Mouse (Mus musculus): Measurements from ENCODE around the gene Atp5d. TPM values are rescaled to one million over a fixed set of nuclear protein-coding genes. Genes with fewer than 3 reads are reported as not detected.

Atp5d gene
- polyA plus RNA-seq, 1 experiment from 2014 or later: 291 TPM

- ATAC-seq (ENCODE audit: insufficient read depth): no peak
- H3K27me3 ChIP-seq: no peaks in the 10 kb centered on the region
- peaks cover 79% of the 10 kb centered on the region for H3K4me1 ChIP-seq (replicated peaks)
- no peaks in the 10 kb centered on the region for H3K9me3 ChIP-seq (replicated peaks)
- H3K36me3 ChIP-seq (replicated peaks): peaks cover 30% of the 10 kb centered on the region
- no peak overlapping the region for H3K9ac ChIP-seq
- no peak overlapping the region for H3K27ac ChIP-seq (replicated peaks)
- WGBS (ENCODE audit: insufficient replicate concordance): 93% methylated on average over 16 of the region's 16 CpGs
- no peak overlapping the region for H3K4me2 ChIP-seq
- no peak overlapping the region for H3K4me3 ChIP-seq (replicated peaks)
These were observed 31.6 kb downstream of the Atp5d start for GRCm38 (mm10) chr10:80170052-80170451.

GRCm38 (mm10) chr10:80170601-80171021 is 32.2 kb downstream of the Atp5d start:
- Histone ChIP-seq H3K27me3 (no peaks in the 10 kb centered on the region), H3K27ac (replicated peaks) (no peak overlapping the region), H3K4me3 (replicated peaks) (no peak overlapping the region), H3K9me3 (replicated peaks) (no peaks in the 10 kb centered on the region), H3K36me3 (replicated peaks) (peaks cover 30% of the 10 kb centered on the region), H3K4me2 (no peak overlapping the region), H3K4me1 (replicated peaks) (peaks cover 78% of the 10 kb centered on the region), H3K9ac (no peak overlapping the region)
- no peak for ATAC-seq (ENCODE audit: insufficient read depth)
- 91% methylated on average over 19 of the region's 19 CpGs for WGBS (ENCODE audit: insufficient replicate concordance)

GRCm38 (mm10) chr10:80171252-80171651 is 32.8 kb downstream of the Atp5d start:
- H3K27me3 ChIP-seq: no peaks in the 10 kb centered on the region
- no peak overlapping the region for H3K4me3 ChIP-seq (replicated peaks)
- H3K4me1 ChIP-seq (replicated peaks): peaks cover 76% of the 10 kb centered on the region
- no peak overlapping the region for H3K27ac ChIP-seq (replicated peaks)
- 88% methylated on average over 15 of the region's 15 CpGs for WGBS (ENCODE audit: insufficient replicate concordance)
- H3K4me2 ChIP-seq: no peak overlapping the region
- H3K9me3 ChIP-seq (replicated peaks): no peaks in the 10 kb centered on the region
- H3K36me3 ChIP-seq (replicated peaks): peaks cover 30% of the 10 kb centered on the region
- H3K9ac ChIP-seq: no peak overlapping the region
- ATAC-seq (ENCODE audit: insufficient read depth): no peak

- no peaks in the 10 kb centered on the region for H3K9me3 ChIP-seq (replicated peaks)
- peaks cover 69% of the 10 kb centered on the region for H3K4me1 ChIP-seq (replicated peaks)
- peak overlapping the region; percentile 89 for H3K27ac ChIP-seq (replicated peaks)
- peaks cover 30% of the 10 kb centered on the region for H3K36me3 ChIP-seq (replicated peaks)
- H3K4me3 ChIP-seq (replicated peaks): peak overlapping the region; percentile 74
- H3K27me3 ChIP-seq: no peaks in the 10 kb centered on the region; the same call in 1 of the 2 replicates
- H3K4me2 ChIP-seq: peak overlapping the region; percentile 84
- no peak for ATAC-seq (ENCODE audit: insufficient read depth)
- WGBS (ENCODE audit: insufficient replicate concordance): 89% methylated on average over 45 of the region's 45 CpGs
- H3K9ac ChIP-seq: peak overlapping the region; percentile 67
These were observed 33.5 kb downstream of the Atp5d start for GRCm38 (mm10) chr10:80171760-80172526.

GRCm38 (mm10) chr10:80172527-80173292 is 34.3 kb downstream of the Atp5d start, which contains the start of gene 1600002K03Rik:
TSS of gene 1600002K03Rik (plus strand) at chr10:80172944.
- 3% methylated on average over 35 of the region's 35 CpGs for WGBS (ENCODE audit: insufficient replicate concordance)
- H3K4me1 ChIP-seq (replicated peaks): peaks cover 66% of the 10 kb centered on the region
- ATAC-seq (ENCODE audit: insufficient read depth): peak; percentile 69
- H3K27me3 ChIP-seq: peaks cover 7% of the 10 kb centered on the region
- peak within 1 kb of the TSS; percentile 67 for H3K9ac ChIP-seq
- peak within 1 kb of the TSS; percentile 89 for H3K27ac ChIP-seq (replicated peaks)
- peak within 1 kb of the TSS; percentile 74 for H3K4me3 ChIP-seq (replicated peaks)
- peaks cover 30% of the 10 kb centered on the region for H3K36me3 ChIP-seq (replicated peaks)
- no peaks in the 10 kb centered on the region for H3K9me3 ChIP-seq (replicated peaks)
- peak within 1 kb of the TSS; percentile 84 for H3K4me2 ChIP-seq

- Histone ChIP-seq H3K27me3 (peaks cover 14% of the 10 kb centered on the region), H3K4me2 (peak overlapping the region; percentile 84), H3K27ac (replicated peaks) (peak overlapping the region; percentile 89), H3K9me3 (replicated peaks) (no peaks in the 10 kb centered on the region), H3K9ac (peak overlapping the region; percentile 67), H3K4me1 (replicated peaks) (peaks cover 65% of the 10 kb centered on the region), H3K36me3 (replicated peaks) (peaks cover 30% of the 10 kb centered on the region), H3K4me3 (replicated peaks) (peak overlapping the region; percentile 74)
- ATAC-seq (ENCODE audit: insufficient read depth): no peak
- 1% methylated on average over 11 of the region's 11 CpGs for WGBS (ENCODE audit: insufficient replicate concordance)
These were observed 34.9 kb downstream of the Atp5d start for GRCm38 (mm10) chr10:80173358-80173757.

GRCm38 (mm10) chr10:80173955-80174640 is 35.7 kb downstream of the Atp5d start:
- Histone ChIP-seq H3K9ac (0 out of 2 replicates have a peak overlapping the region, but pooled peaks have one; percentile 8), H3K4me3 (replicated peaks) (no peak overlapping the region), H3K27me3 (peaks cover 21% of the 10 kb centered on the region), H3K27ac (replicated peaks) (peak overlapping the region; percentile 45), H3K4me1 (replicated peaks) (peaks cover 58% of the 10 kb centered on the region), H3K36me3 (replicated peaks) (peaks cover 30% of the 10 kb centered on the region), H3K9me3 (replicated peaks) (no peaks in the 10 kb centered on the region), H3K4me2 (no peak overlapping the region)
- WGBS (ENCODE audit: insufficient replicate concordance): 76% methylated on average over 10 of the region's 10 CpGs
- ATAC-seq (ENCODE audit: insufficient read depth): no peak

- Histone ChIP-seq H3K9ac (0 out of 2 replicates have a peak overlapping the region, but pooled peaks have one; percentile 8), H3K4me1 (replicated peaks) (peaks cover 60% of the 10 kb centered on the region), H3K27ac (replicated peaks) (peak overlapping the region; percentile 45; the same call in 1 of the 2 replicates), H3K4me3 (replicated peaks) (no peak overlapping the region), H3K27me3 (peaks cover 27% of the 10 kb centered on the region), H3K9me3 (replicated peaks) (no peaks in the 10 kb centered on the region), H3K4me2 (no peak overlapping the region), H3K36me3 (replicated peaks) (peaks cover 27% of the 10 kb centered on the region)
- no peak for ATAC-seq (ENCODE audit: insufficient read depth)
- WGBS (ENCODE audit: insufficient replicate concordance): 42% methylated on average over 2 of the region's 2 CpGs
These were observed 36.3 kb downstream of the Atp5d start for GRCm38 (mm10) chr10:80174705-80175104.

GRCm38 (mm10) chr10:80175536-80176269 is 37.3 kb downstream of the Atp5d start:
- 28% methylated on average over 4 of the region's 4 CpGs for WGBS (ENCODE audit: insufficient replicate concordance)
- Histone ChIP-seq H3K9ac (no peak overlapping the region), H3K4me3 (replicated peaks) (no peak overlapping the region), H3K4me2 (no peak overlapping the region), H3K36me3 (replicated peaks) (peaks cover 17% of the 10 kb centered on the region), H3K4me1 (replicated peaks) (peaks cover 55% of the 10 kb centered on the region), H3K9me3 (replicated peaks) (no peaks in the 10 kb centered on the region), H3K27me3 (peaks cover 37% of the 10 kb centered on the region), H3K27ac (replicated peaks) (no peak overlapping the region)
- ATAC-seq (ENCODE audit: insufficient read depth): no peak

- no peak for ATAC-seq (ENCODE audit: insufficient read depth)
- Histone ChIP-seq H3K9ac (no peak overlapping the region), H3K4me1 (replicated peaks) (peaks cover 52% of the 10 kb centered on the region), H3K27me3 (peaks cover 44% of the 10 kb centered on the region), H3K27ac (replicated peaks) (no peak overlapping the region), H3K36me3 (replicated peaks) (peaks cover 11% of the 10 kb centered on the region), H3K4me2 (no peak overlapping the region), H3K4me3 (replicated peaks) (no peak overlapping the region), H3K9me3 (replicated peaks) (no peaks in the 10 kb centered on the region)
- 73% methylated on average over 5 of the region's 5 CpGs for WGBS (ENCODE audit: insufficient replicate concordance)
These were observed 37.9 kb downstream of the Atp5d start for GRCm38 (mm10) chr10:80176270-80176834.

Measured in liver, embryonic 15.5 days (tissue).